Mouse (Mus musculus) central nervous system, embryonic 14 days (tissue): ENCODE data around the gene Eif3j1. TPM values are rescaled to one million over a fixed set of nuclear protein-coding genes. Genes with fewer than 3 reads are reported as not detected.

Experiments
- polyA plus RNA-seq: library from polyadenylated mRNA; depleted of rRNA; stranded (reverse); fragments of >200 nt; gene quantifications from 2 replicates; pipeline ENCODE4 v1.2.3, GENCODE M21; 2012; rRNA removed

Eif3j1 gene
- 16.3 and 17.7 TPM in 2 replicates for polyA plus RNA-seq

GRCm38 (mm10) chr2:122027862-122028755 lies at the start of gene Eif3j1:
Gene Eif3j1 (plus strand): TSS chr2:122028546.

Other genes with a start within 250 kb of the Eif3j1 start
- 60.9 and 64.2 TPM in 2 replicates for gene Frmd5, start 221.5 kb upstream of the Eif3j1 start, polyA plus RNA-seq
- gene Casc4, start 161.6 kb upstream of the Eif3j1 start, polyA plus RNA-seq: 28.3 and 30.6 TPM in 2 replicates
- 19.6 and 24.4 TPM in 2 replicates for gene Ctdspl2, start 72.5 kb upstream of the Eif3j1 start, polyA plus RNA-seq
- 0.58 and 0.66 TPM in 2 replicates for gene Mageb3, start 72.5 kb upstream of the Eif3j1 start, polyA plus RNA-seq
- gene Spg11, start 89.8 kb downstream of the Eif3j1 start, polyA plus RNA-seq: 12.9 and 14.0 TPM in 2 replicates
- 82.4 and 110 TPM in 2 replicates for gene B2m, start 119.1 kb downstream of the Eif3j1 start, polyA plus RNA-seq
- gene Trim69, start 132.2 kb downstream of the Eif3j1 start, polyA plus RNA-seq: not detected in 2 replicates
- gene Patl2, start 157.6 kb downstream of the Eif3j1 start, polyA plus RNA-seq: 0.04 TPM in 1 of 2 replicates, not detected in the other
- not detected in 2 replicates for gene Terb2, start 157.7 kb downstream of the Eif3j1 start, polyA plus RNA-seq
- gene Sord, start 206.2 kb downstream of the Eif3j1 start, polyA plus RNA-seq: 12.4 and 12.8 TPM in 2 replicates